Mouse (Mus musculus): ENCODE measurements around the gene Dlst.

Gene Dlst

GRCm38 (mm10) chr12:85110698-85111592, at the start of gene Dlst, which contains the start of gene Prox2:
Gene Dlst (plus strand): TSS chr12:85110833.
Gene Prox2 (minus strand): TSS chr12:85110759.
- peak; percentile 85 to 87 for DNase-seq (ENCODE audit: low spot score in 2 of 2)

- DNase-seq (ENCODE audit: low spot score in 2 of 2), result no peak
These were observed 39.6 kb upstream of the Dlst start for GRCm38 (mm10) chr12:85071043-85071442.

- DNase-seq (ENCODE audit: low spot score in 2 of 2), result no peak
These were observed 33.5 kb upstream of the Dlst start for GRCm38 (mm10) chr12:85077100-85077499.

- no peak for DNase-seq (ENCODE audit: low spot score in 2 of 2)
These were observed 26.4 kb upstream of the Dlst start for GRCm38 (mm10) chr12:85084257-85084656.

GRCm38 (mm10) chr12:85084941-85085340, 25.7 kb upstream of the Dlst start:
- DNase-seq (ENCODE audit: low spot score in 2 of 2), result no peak

- no peak for DNase-seq (ENCODE audit: low spot score in 2 of 2)
These were observed 22.8 kb upstream of the Dlst start for GRCm38 (mm10) chr12:85087845-85088244.

- no peak for DNase-seq (ENCODE audit: low spot score in 2 of 2)
These were observed 19.4 kb upstream of the Dlst start for GRCm38 (mm10) chr12:85091190-85091589.

- DNase-seq (ENCODE audit: low spot score in 2 of 2), result peak; percentile 55 to 68
These were observed 18.4 kb upstream of the Dlst start for GRCm38 (mm10) chr12:85092214-85092613.

- DNase-seq (ENCODE audit: low spot score in 2 of 2), result peak in 1 of 2 experiments; percentile 4
These were observed 16.6 kb upstream of the Dlst start for GRCm38 (mm10) chr12:85094010-85094409.

GRCm38 (mm10) chr12:85094706-85095105, 15.9 kb upstream of the Dlst start:
- no peak for DNase-seq (ENCODE audit: low spot score in 2 of 2)

- DNase-seq (ENCODE audit: low spot score in 2 of 2), result no peak
These were observed 15.5 kb upstream of the Dlst start for GRCm38 (mm10) chr12:85095146-85095545.

- no peak for DNase-seq (ENCODE audit: low spot score in 2 of 2)
These were observed 14.8 kb upstream of the Dlst start for GRCm38 (mm10) chr12:85095859-85096258.

GRCm38 (mm10) chr12:85101001-85101400, 9.6 kb upstream of the Dlst start:
- no peak for DNase-seq (ENCODE audit: low spot score in 2 of 2)

GRCm38 (mm10) chr12:85101521-85102106, 9.0 kb upstream of the Dlst start:
- DNase-seq (ENCODE audit: low spot score in 2 of 2), result no peak

- DNase-seq (ENCODE audit: low spot score in 2 of 2), result no peak
These were observed 7.5 kb upstream of the Dlst start for GRCm38 (mm10) chr12:85103096-85103495.

GRCm38 (mm10) chr12:85104789-85105188, 5.8 kb upstream of the Dlst start:
- DNase-seq (ENCODE audit: low spot score in 2 of 2), result no peak

- no peak for DNase-seq (ENCODE audit: low spot score in 2 of 2)
These were observed 4.3 kb upstream of the Dlst start for GRCm38 (mm10) chr12:85106292-85106691.

GRCm38 (mm10) chr12:85108643-85109042, 2.0 kb upstream of the Dlst start:
- no peak for DNase-seq (ENCODE audit: low spot score in 2 of 2)

- DNase-seq (ENCODE audit: low spot score in 2 of 2), result no peak
These were observed 1.2 kb upstream of the Dlst start for GRCm38 (mm10) chr12:85109426-85109825.

GRCm38 (mm10) chr12:85110011-85110697, 479 bp upstream of the Dlst start:
- peak in 1 of 2 experiments; percentile 14 for DNase-seq (ENCODE audit: low spot score in 2 of 2)

GRCm38 (mm10) chr12:85112550-85113251, 2.1 kb downstream of the Dlst start:
- DNase-seq (ENCODE audit: low spot score in 2 of 2), result no peak

- DNase-seq (ENCODE audit: low spot score in 2 of 2), result no peak
These were observed 2.7 kb downstream of the Dlst start for GRCm38 (mm10) chr12:85113337-85113736.

All from spleen, postnatal 36 days (tissue).